Comparison of ENCODE assay signal across 8 mouse cellular contexts in the genomic region with DNA sequence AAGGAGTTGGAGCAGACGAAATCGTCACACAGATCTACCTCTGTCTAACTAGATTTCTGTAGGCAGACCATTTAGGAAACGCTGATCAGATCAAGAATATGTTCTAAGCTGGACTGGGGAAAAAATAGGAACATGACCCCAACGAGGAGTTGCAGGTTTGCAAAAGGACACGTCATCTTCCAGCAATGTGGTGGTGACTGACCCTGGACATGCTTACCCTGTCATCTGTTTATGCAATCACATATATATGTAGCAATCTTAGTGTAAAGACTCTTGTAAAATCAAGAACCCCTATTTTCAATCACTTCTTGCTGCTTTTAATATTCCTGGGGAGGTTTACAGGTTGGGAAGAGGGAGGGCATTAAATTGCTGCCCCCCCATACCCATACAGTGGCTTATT. TPM values are rescaled to one million over a fixed set of nuclear protein-coding genes. Genes with fewer than 3 reads are reported as not detected.
A peak's percentile ranks its signal among the peaks of the same experiment; 100 is the strongest.
DNase-seq lines count a peak whose midpoint lies in the region; ATAC-seq and TF ChIP-seq lines count a peak whose summit lies in the region.
"Had no signal": no experiment of that assay in that cellular context is flagged by ENCODE, and none has a peak within 500 bp of the region (broad histone marks: within the 10 kb centered on the region; RNA-seq: fewer than 3 reads in every experiment).

No protein-coding gene starts in this region.

- H3K4me3 ChIP-seq in lung, embryonic 15.5 days: no peak overlapping the region
- H3K4me3 ChIP-seq in embryonic facial prominence, embryonic 15.5 days (replicated peaks): no peak overlapping the region
- peak overlapping the region; percentile 80; the same call in 1 of the 2 replicates for H3K4me3 ChIP-seq in liver, embryonic 12.5 days
- H3K4me3 ChIP-seq in neural tube, embryonic 14.5 days (ENCODE audit: low read depth, low read length): no peak overlapping the region
- no peak overlapping the region for H3K4me3 ChIP-seq in cerebellum, adult 2 months (replicated peaks; ENCODE audit: insufficient read depth, low read depth, low read length)

- 68% methylated on average over 5 of the region's 5 CpGs for WGBS in lung, embryonic 15.5 days
- 70% methylated on average over 5 of the region's 5 CpGs for WGBS in embryonic facial prominence, embryonic 15.5 days
- WGBS in liver, embryonic 12.5 days (ENCODE audit: insufficient replicate concordance): 59% methylated on average over 5 of the region's 5 CpGs
- 84% methylated on average over 5 of the region's 5 CpGs for WGBS in neural tube, embryonic 14.5 days
- 55% methylated on average over 5 of the region's 5 CpGs for WGBS in cerebellum, adult 2 months

- peaks cover 30% of the 10 kb centered on the region; the same call in 1 of the 2 replicates for H3K4me1 ChIP-seq in lung, embryonic 15.5 days
- peaks cover 33% of the 10 kb centered on the region for H3K4me1 ChIP-seq in embryonic facial prominence, embryonic 15.5 days
- H3K4me1 ChIP-seq in liver, embryonic 12.5 days: peaks cover 66% of the 10 kb centered on the region
- peaks cover 18% of the 10 kb centered on the region for H3K4me1 ChIP-seq in neural tube, embryonic 14.5 days (ENCODE audit: control insufficient read depth, insufficient read depth, low read length)
- H3K4me1 ChIP-seq in cerebellum, adult 2 months (ENCODE audit: control insufficient read depth, insufficient read depth, low read length): 0 out of 2 replicates have a peak, but pooled peaks cover 5% of the 10 kb centered on the region

- TF ChIP-seq POLR2A in cerebellum, adult 2 months (IDR thresholded peaks at IDR 0.05; ENCODE audit: borderline replicate concordance, insufficient read depth, low read length): no peak

- H3K36me3 ChIP-seq in lung, embryonic 15.5 days: peaks cover 28% of the 10 kb centered on the region
- H3K36me3 ChIP-seq in embryonic facial prominence, embryonic 15.5 days: peaks cover 30% of the 10 kb centered on the region
- H3K36me3 ChIP-seq in liver, embryonic 12.5 days: peaks cover 31% of the 10 kb centered on the region
- H3K36me3 ChIP-seq in neural tube, embryonic 14.5 days (ENCODE audit: control insufficient read depth, insufficient read depth, low read length): peaks cover 29% of the 10 kb centered on the region

- H3K9me3 ChIP-seq in lung, embryonic 15.5 days: no peaks in the 10 kb centered on the region
- no peaks in the 10 kb centered on the region for H3K9me3 ChIP-seq in embryonic facial prominence, embryonic 15.5 days (replicated peaks)
- H3K9me3 ChIP-seq in liver, embryonic 12.5 days (replicated peaks): no peaks in the 10 kb centered on the region
- no peaks in the 10 kb centered on the region for H3K9me3 ChIP-seq in neural tube, embryonic 14.5 days (ENCODE audit: control insufficient read depth, low read length)
- H3K9me3 ChIP-seq: limb, embryonic 10.5 days had no signal

- H3K9ac ChIP-seq in lung, embryonic 15.5 days: no peak overlapping the region
- no peak overlapping the region for H3K9ac ChIP-seq in embryonic facial prominence, embryonic 15.5 days
- H3K9ac ChIP-seq in liver, embryonic 12.5 days: no peak overlapping the region
- no peak overlapping the region for H3K9ac ChIP-seq in neural tube, embryonic 14.5 days (replicated peaks; ENCODE audit: low read depth, low read length)

- DNase-seq in lung, postnatal 25 days (ENCODE audit: low spot score): no peak
- no peak for DNase-seq in right cerebral cortex, adult 18-20 months
- DNase-seq in cerebellum, adult 2 months: no peak

- no peak for TF ChIP-seq CTCF in cerebellum, adult 2 months (IDR thresholded peaks at IDR 0.05; ENCODE audit: borderline replicate concordance, insufficient read depth, low read depth, low read length)

- ATAC-seq in lung, embryonic 15.5 days (ENCODE audit: borderline replicate concordance, extremely low read depth, low FRiP score, low TSS enrichment): no peak
- no peak for ATAC-seq in embryonic facial prominence, embryonic 15.5 days (ENCODE audit: insufficient number of reproducible peaks, low FRiP score, low TSS enrichment, low read depth)
- no peak for ATAC-seq in liver, embryonic 12.5 days
- no peak for ATAC-seq in neural tube, embryonic 14.5 days (ENCODE audit: low read depth)

- H3K27ac ChIP-seq in lung, embryonic 15.5 days: no peak overlapping the region
- H3K27ac ChIP-seq in embryonic facial prominence, embryonic 15.5 days (replicated peaks): peak overlapping the region; percentile 71; the same call in 1 of the 2 replicates
- H3K27ac ChIP-seq in liver, embryonic 12.5 days: no peak overlapping the region
- peak overlapping the region; percentile 52; the same call in 1 of the 2 replicates for H3K27ac ChIP-seq in neural tube, embryonic 14.5 days (ENCODE audit: low read depth, low read length)
- no peak overlapping the region; the same call in 1 of the 2 replicates for H3K27ac ChIP-seq in cerebellum, adult 2 months (ENCODE audit: insufficient read depth, low read length)

- H3K4me2 ChIP-seq in lung, embryonic 15.5 days: peak overlapping the region; percentile 68; the same call in 1 of the 2 replicates
- no peak overlapping the region for H3K4me2 ChIP-seq in embryonic facial prominence, embryonic 15.5 days (replicated peaks)
- H3K4me2 ChIP-seq in liver, embryonic 12.5 days: peak overlapping the region; percentile 93
- peak overlapping the region; percentile 31 for H3K4me2 ChIP-seq in neural tube, embryonic 14.5 days (ENCODE audit: low read depth, low read length)

- H3K27me3 ChIP-seq in lung, embryonic 15.5 days: peaks cover 31% of the 10 kb centered on the region
- no peaks in the 10 kb centered on the region for H3K27me3 ChIP-seq in embryonic facial prominence, embryonic 15.5 days
- peaks cover 52% of the 10 kb centered on the region for H3K27me3 ChIP-seq in liver, embryonic 12.5 days (replicated peaks)
- no peaks in the 10 kb centered on the region for H3K27me3 ChIP-seq in neural tube, embryonic 14.5 days (ENCODE audit: control insufficient read depth, insufficient read depth, low read length)
- H3K27me3 ChIP-seq in cerebellum, adult 2 months (ENCODE audit: control insufficient read depth, insufficient read depth, low read length): no peaks in the 10 kb centered on the region

RNA-seq across cellular contexts. Expression of gene Cdk4, which starts 0.8 kb away (rescaled TPM):
- polyA plus RNA-seq in lung, embryonic 15.5 days (2015; fragmentation: Nextera tagmentation; extraction: Ambion mirVana): 1,786 and 1,890 TPM in 2 replicates
- polyA plus RNA-seq in embryonic facial prominence, embryonic 15.5 days (2015; fragmentation: Nextera tagmentation; extraction: Ambion mirVana): 1,372 and 1,398 TPM in 2 replicates
- 766 and 777 TPM in 2 replicates for polyA plus RNA-seq in liver, embryonic 12.5 days (2016; fragmentation: Nextera tagmentation; extraction: Ambion mirVana)
- 657 and 756 TPM in 2 replicates for polyA plus RNA-seq in neural tube, embryonic 14.5 days (2014; fragmentation: Nextera tagmentation; extraction: Ambion mirVana)
- 141 and 143 TPM in 2 replicates for polyA plus RNA-seq in cerebellum, adult 2 months (2012; rRNA removed)

RNA-seq across cellular contexts. Expression of gene March9, which starts 2.5 kb away (rescaled TPM):
- 0.61 and 0.86 TPM in 2 replicates for polyA plus RNA-seq in lung, embryonic 15.5 days (2015; fragmentation: Nextera tagmentation; extraction: Ambion mirVana)
- 1.8 and 2.4 TPM in 2 replicates for polyA plus RNA-seq in embryonic facial prominence, embryonic 15.5 days (2015; fragmentation: Nextera tagmentation; extraction: Ambion mirVana)
- 0.06 and 0.20 TPM in 2 replicates for polyA plus RNA-seq in liver, embryonic 12.5 days (2016; fragmentation: Nextera tagmentation; extraction: Ambion mirVana)
- 9.7 and 13.2 TPM in 2 replicates for polyA plus RNA-seq in neural tube, embryonic 14.5 days (2014; fragmentation: Nextera tagmentation; extraction: Ambion mirVana)
- polyA plus RNA-seq in cerebellum, adult 2 months (2012; rRNA removed): 11.8 TPM in 2 replicates

RNA-seq across cellular contexts. Expression of gene Tspan31, which starts 7.6 kb away (rescaled TPM):
- polyA plus RNA-seq in lung, embryonic 15.5 days (2015; fragmentation: Nextera tagmentation; extraction: Ambion mirVana): 161 and 175 TPM in 2 replicates
- polyA plus RNA-seq in embryonic facial prominence, embryonic 15.5 days (2015; fragmentation: Nextera tagmentation; extraction: Ambion mirVana): 175 and 177 TPM in 2 replicates
- polyA plus RNA-seq in liver, embryonic 12.5 days (2016; fragmentation: Nextera tagmentation; extraction: Ambion mirVana): 75.2 and 81.9 TPM in 2 replicates
- polyA plus RNA-seq in neural tube, embryonic 14.5 days (2014; fragmentation: Nextera tagmentation; extraction: Ambion mirVana): 91.1 and 93.6 TPM in 2 replicates
- 81.6 and 84.6 TPM in 2 replicates for polyA plus RNA-seq in cerebellum, adult 2 months (2012; rRNA removed)

RNA-seq across cellular contexts. Expression of gene Agap2, which starts 12.6 kb away (rescaled TPM):
- 0.05 and 0.07 TPM in 2 replicates for polyA plus RNA-seq in lung, embryonic 15.5 days (2015; fragmentation: Nextera tagmentation; extraction: Ambion mirVana)
- polyA plus RNA-seq in embryonic facial prominence, embryonic 15.5 days (2015; fragmentation: Nextera tagmentation; extraction: Ambion mirVana): 0.45 and 0.49 TPM in 2 replicates
- polyA plus RNA-seq in liver, embryonic 12.5 days (2016; fragmentation: Nextera tagmentation; extraction: Ambion mirVana): 0.92 and 1.6 TPM in 2 replicates
- 4.7 and 10.6 TPM in 2 replicates for polyA plus RNA-seq in neural tube, embryonic 14.5 days (2014; fragmentation: Nextera tagmentation; extraction: Ambion mirVana)
- polyA plus RNA-seq in cerebellum, adult 2 months (2012; rRNA removed): 99.5 and 109 TPM in 2 replicates

RNA-seq across cellular contexts. Expression of gene Cyp27b1, which starts 14.5 kb away (rescaled TPM):
- polyA plus RNA-seq in lung, embryonic 15.5 days (2015; fragmentation: Nextera tagmentation; extraction: Ambion mirVana): 0.16 and 0.25 TPM in 2 replicates
- 0.13 and 0.41 TPM in 2 replicates for polyA plus RNA-seq in embryonic facial prominence, embryonic 15.5 days (2015; fragmentation: Nextera tagmentation; extraction: Ambion mirVana)
- polyA plus RNA-seq in liver, embryonic 12.5 days (2016; fragmentation: Nextera tagmentation; extraction: Ambion mirVana): 0.05 and 0.10 TPM in 2 replicates
- polyA plus RNA-seq in neural tube, embryonic 14.5 days (2014; fragmentation: Nextera tagmentation; extraction: Ambion mirVana): 0.14 TPM in 1 of 2 replicates, not detected in the other
- 0.19 and 0.29 TPM in 2 replicates for polyA plus RNA-seq in cerebellum, adult 2 months (2012; rRNA removed)

Comparison
In these comparisons a context has a peak if more than half of its experiments do, and no peak if none do; other contexts are left out.
1. H3K27ac ChIP-seq: peak in embryonic facial prominence, embryonic 15.5 days (single experiment) and neural tube, embryonic 14.5 days (single experiment); none in lung, embryonic 15.5 days (single experiment), liver, embryonic 12.5 days (single experiment) and cerebellum, adult 2 months (single experiment).